Mouse (Mus musculus) heart, postnatal 10 days (tissue): ENCODE results near the gene Trappc12. TPM values are rescaled to one million over a fixed set of nuclear protein-coding genes. Genes with fewer than 3 reads are reported as not detected.
A peak's percentile ranks its signal among the peaks of the same experiment; 100 is the strongest.

Experiments used
- DNase-seq, 2 experiments: peaks; one replicate each; pipeline ENCODE4 v3.0.0; 2021
- intact Hi-C: fragments of 180-260 bp; cut with DNase I; formaldehyde crosslinking; loops from one replicate; pipeline ENCODE4 v1.15.1; 2025
- microRNA-seq, 2 experiments: library from miRNA; unstranded; fragments of <30 nt; microRNA quantifications; one replicate each; pipeline ENCODE4 v1.2.0; 2022
- total RNA-seq, 2 experiments: library from RNA; stranded (reverse); gene quantifications; 2 replicates each; pipeline ENCODE4 v1.2.3; 2021

The Trappc12 gene
- total RNA-seq, 2 experiments from 2014 or later = 27.1 to 31.4 TPM

DNA sequence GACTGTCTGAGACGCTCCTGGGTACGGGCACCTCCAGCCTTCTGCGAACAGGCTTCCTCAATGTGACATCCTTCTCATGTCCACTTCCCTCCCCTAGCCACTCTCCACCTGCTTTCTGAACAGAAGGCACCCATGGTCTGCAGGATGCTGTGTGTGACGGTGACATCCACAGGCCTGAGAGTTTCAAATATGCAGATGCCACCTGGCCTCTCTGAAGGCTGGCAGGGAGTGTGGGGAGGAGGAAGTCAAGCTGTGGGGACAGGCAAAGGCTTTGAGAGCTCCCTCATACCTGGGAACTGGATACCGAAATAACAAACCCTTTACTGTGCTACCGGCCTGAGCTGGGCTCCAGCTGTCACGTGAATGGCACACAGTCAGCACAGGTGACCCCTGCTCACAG lies 55.5 kb downstream of the Trappc12 start:
- no peak for DNase-seq
- intact Hi-C loops = no loop called here

DNA sequence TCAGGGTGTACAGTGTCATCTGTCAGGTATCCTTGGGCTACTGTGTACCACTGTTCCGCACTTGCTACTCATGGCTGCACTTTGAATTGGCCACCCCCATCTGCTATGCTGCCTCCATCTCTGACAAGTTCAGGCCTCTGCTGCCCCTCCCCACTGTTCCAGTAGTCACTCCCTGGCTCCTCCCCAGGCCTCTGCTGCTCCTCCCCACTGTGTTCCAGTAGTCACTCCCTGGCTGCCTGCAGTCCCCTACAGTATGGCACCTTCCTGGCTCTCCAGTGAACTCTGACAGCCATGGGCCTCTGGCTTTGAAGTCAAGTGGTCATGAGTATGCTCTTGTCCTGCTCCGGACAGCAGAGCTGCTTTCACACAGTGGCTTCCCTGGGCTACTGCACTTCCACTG lies 56.0 kb downstream of the Trappc12 start:
- intact Hi-C loops = no loop called here
- DNase-seq = no peak

DNA sequence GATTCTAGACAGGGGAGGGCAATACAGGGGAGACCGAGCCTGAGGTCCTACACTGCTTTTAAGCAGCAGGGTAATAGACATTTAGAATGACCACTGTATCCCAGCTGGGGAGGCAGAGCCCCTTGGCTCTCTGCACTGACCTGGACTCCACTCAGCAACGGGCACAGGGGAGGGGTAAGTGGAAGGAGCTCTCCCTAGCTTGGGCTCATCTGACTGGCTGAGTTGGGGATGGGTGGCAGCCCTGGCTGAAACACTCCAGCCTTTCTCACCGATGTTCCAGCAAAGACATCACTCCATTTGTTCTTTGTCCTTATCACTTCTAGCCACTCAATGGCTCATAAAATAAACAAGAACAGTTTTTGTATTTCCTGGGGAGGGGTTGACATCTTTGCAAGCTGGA lies 56.5 kb downstream of the Trappc12 start:
- no peak for DNase-seq
- intact Hi-C loops = no loop called here

- no peak for DNase-seq
- intact Hi-C loops = no loop called here
Measured at GRCm38 (mm10) chr12:28690730-28691129, 59.5 kb downstream of the Trappc12 start.

DNA sequence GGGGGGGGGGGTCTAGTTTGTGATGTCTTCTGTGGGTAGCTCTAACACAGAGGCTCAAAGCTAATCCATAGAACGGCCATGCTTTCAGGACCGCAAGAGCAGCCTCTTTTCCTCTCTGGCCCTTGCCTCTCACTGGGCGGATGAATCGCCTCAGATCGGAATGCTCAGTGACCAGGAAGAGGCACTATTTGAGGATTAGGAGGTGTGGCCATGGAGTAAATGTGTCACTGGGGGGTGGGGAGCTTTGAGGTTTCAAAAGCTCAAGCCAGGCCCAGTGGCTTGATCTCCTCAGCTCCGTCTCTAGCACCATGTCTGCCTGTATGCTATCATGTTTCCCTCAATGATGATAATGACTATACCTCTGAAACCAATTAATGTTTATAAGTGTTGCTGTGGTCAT lies 61.3 kb downstream of the Trappc12 start:
- no peak for DNase-seq
- intact Hi-C loops = no loop called here

DNA sequence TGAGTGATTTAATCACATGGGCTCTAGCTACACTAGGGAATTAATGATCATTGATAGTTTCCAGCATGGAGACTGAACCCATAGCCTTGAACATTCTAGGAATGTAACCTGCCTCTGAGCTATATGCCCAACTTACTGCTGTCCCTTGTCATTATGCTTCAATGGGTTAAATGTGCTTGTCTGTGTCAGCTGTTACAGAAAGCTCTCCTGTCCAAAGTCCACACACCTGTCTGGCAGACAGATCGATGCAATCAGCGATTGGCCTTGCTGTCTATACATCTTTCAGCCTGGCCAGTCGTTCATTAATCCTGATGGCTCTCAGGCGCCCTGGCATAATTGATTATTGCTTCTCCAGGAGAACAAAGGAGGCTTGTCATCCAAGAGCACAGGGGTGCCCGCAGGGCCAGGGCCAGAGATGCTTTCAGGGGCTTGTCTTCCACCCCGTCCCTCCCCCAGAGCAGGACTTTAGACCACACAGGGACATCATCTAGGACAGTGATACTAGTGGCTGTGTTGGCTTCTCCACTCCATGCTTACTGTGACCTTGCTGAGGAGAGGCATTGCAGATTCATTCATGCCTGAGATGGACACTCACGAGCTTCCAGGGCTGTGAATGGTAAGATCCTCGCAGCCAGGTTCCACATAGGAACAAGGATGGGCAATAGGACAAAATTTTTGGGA lies 63.9 kb downstream of the Trappc12 start:
- intact Hi-C loops = no loop called here

GRCm38 (mm10) chr12:28685771-28686170 lies 64.5 kb downstream of the Trappc12 start:
- no peak for DNase-seq
- intact Hi-C loops = no loop called here

More for the DNA sequence above, 63.9 kb downstream of the Trappc12 start:
- DNase-seq = no peak

GRCm38 (mm10) chr12:28684674-28685073 lies 65.6 kb downstream of the Trappc12 start:
- no peak for DNase-seq
- intact Hi-C loops = no loop called here

- DNase-seq = no peak
- intact Hi-C loops = no loop called here
Measured at GRCm38 (mm10) chr12:28675925-28676209, 74.4 kb downstream of the Trappc12 start.

DNA sequence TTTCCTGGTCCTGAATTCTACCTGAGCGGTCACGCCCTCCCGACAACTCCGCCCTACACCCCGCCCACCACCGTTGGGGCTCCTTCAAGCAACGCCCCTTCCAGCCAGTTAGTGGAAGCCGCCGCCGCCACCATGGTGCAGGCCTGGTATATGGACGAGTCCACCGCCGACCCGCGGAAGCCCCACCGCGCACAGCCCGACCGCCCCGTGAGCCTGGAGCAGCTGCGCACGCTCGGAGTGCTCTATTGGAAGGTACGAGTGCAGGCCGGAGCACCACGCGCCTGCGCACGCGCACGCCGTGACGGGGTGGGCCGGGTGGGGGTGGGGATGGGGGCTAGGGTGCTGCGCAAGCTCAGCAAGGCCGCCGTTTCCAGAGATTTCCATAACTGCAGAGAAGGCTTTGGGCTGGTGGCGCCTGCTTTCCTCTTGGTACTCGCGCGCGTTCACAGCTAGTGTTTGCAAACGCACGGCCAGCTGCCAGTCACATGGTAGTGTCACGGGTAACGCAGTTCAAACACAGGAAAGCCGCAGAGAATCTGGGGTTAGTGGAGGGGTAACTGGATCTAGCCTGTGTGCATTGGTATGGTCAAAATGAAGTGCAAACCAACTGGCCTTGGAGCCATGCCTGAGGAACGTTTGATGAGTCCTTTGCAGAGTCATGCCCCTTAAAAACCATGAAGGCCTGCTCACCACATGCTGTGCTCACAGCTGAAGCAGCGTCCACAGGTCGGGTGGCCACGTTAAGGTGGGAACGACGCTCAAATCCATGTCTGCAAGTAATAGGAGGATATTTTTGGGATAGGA lies 74.9 kb downstream of the Trappc12 start, which contains the start of gene Adi1:
TSS of gene Adi1 (plus strand) at position 111 of the 804 bp plus-strand sequence.
- intact Hi-C loops = no loop called here

GRCm38 (mm10) chr12:28674038-28674720 lies 76.1 kb downstream of the Trappc12 start:
- DNase-seq = no peak
- intact Hi-C loops = no loop called here

More for the DNA sequence above, 74.9 kb downstream of the Trappc12 start, which contains the start of gene Adi1:
- DNase-seq = peak; percentile 85

GRCm38 (mm10) chr12:28667287-28667686 lies 83.0 kb downstream of the Trappc12 start:
- DNase-seq = no peak
- intact Hi-C loops = no loop called here

DNA sequence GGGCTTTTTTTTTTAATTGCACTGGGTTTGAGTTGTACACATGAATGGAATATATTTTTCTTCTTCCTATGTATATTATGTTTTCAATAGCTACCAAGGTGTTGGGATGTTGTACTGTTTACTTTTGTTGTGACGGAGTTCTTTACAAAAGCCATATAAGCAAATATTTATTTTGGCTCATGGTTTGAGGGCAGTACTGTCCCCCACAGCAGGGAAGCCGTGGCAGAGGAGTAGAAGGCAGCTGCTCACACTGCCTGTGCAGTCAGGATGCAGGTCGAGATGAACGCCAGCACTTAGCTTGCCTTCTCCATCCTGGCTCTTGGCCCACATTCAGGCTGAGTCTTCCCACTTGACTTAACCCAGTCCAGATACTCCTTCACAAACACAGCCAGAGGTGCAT lies 83.5 kb downstream of the Trappc12 start:
- intact Hi-C loops = no loop called here
- DNase-seq = no peak

DNA sequence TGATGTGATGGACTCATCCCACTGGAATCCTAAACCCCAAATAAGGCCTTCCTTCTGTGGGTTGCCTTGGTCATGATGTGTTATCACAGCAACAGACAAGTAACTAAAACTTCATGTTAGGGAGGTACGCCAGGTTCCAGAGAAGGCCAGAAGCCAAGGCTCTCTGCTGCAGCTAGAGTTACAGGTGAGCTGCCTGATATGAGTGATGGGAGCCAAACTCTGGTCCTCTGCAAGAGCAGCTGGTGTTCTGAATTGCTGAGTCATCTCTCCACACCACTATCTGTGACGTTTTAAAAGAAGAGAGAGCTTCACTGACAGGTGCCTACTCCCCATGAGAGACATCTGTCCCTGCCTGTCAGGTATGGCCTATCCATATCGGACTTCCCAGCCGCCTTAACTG lies 87.6 kb downstream of the Trappc12 start:
- DNase-seq = no peak
- intact Hi-C loops = no loop called here

- DNase-seq = peak; percentile 91 to 94
- intact Hi-C loops = loop anchor here (1.0 kb wide), 1 partner anchor 45 kb away; no protein-coding TSS in a partner anchor
Measured at GRCm38 (mm10) chr12:28649141-28650110, 100.8 kb downstream of the Trappc12 start, which contains the start of gene Rnaseh1. Gene Rnaseh1, plus strand, starts transcription at chr12:28649602.

Small RNA genes lying within 50 kb of the gene (microRNA-seq; reads per million reads assigned to microRNA genes)
- gene Mir6937 = 0 to 0.35 reads per million in 2 experiments

Other genes with a start within 250 kb of the Trappc12 start
- gene Dcdc2c, start 198.1 kb downstream of the Trappc12 start, total RNA-seq = under 1 TPM; 0.29 to 0.30 TPM
- gene Allc, start 167.9 kb downstream of the Trappc12 start, total RNA-seq = not detected
- 10 to 100 TPM; 27.3 to 31.6 TPM for gene Colec11, start 127.1 kb downstream of the Trappc12 start, total RNA-seq
- gene Rps7, start 114.5 kb downstream of the Trappc12 start, total RNA-seq = 100 to 1,000 TPM; 378 to 389 TPM
- 1 to 10 TPM; 7.5 to 8.7 TPM for gene Rnaseh1, start 100.9 kb downstream of the Trappc12 start, total RNA-seq
- 10 to 100 TPM; 34.7 to 38.3 TPM for gene Adi1, start 75.2 kb downstream of the Trappc12 start, total RNA-seq
- gene Eipr1, start 1.3 kb upstream of the Trappc12 start, total RNA-seq = 10 to 100 TPM in 1 of 2 experiments, 1 to 10 TPM in 1; 9.8 to 11.2 TPM